Mouse (Mus musculus) left cerebral cortex, postnatal 14 days (tissue): ENCODE measurements around the gene Slc1a2. TPM values are rescaled to one million over a fixed set of nuclear protein-coding genes. Genes with fewer than 3 reads are reported as not detected.

ENCODE experiments used
- DNase-seq, 2 experiments: peaks; one replicate each; pipeline ENCODE4 v3.0.0; 2021 to 2022; ENCODE audit warnings: low spot score in 2 of 2, mixed read lengths in 1 of 2
- intact Hi-C: fragments of 180-260 bp; cut with DNase I; formaldehyde crosslinking; loops from one replicate; pipeline ENCODE4 v1.15.1; 2025
- total RNA-seq, 2 experiments: library from RNA; stranded (reverse); gene quantifications; 2 replicates each; pipeline ENCODE4 v1.2.3; 2021

Slc1a2 gene
- total RNA-seq, 2 experiments from 2014 or later: 2,125 to 2,199 TPM

GRCm38 (mm10) chr2:102697732-102698131, 39.3 kb downstream of the Slc1a2 start:
- intact Hi-C loops: no loop called here
- DNase-seq: no peak

GRCm38 (mm10) chr2:102699921-102700320, 41.5 kb downstream of the Slc1a2 start:
- no peak for DNase-seq
- intact Hi-C loops: no loop called here

DNA sequence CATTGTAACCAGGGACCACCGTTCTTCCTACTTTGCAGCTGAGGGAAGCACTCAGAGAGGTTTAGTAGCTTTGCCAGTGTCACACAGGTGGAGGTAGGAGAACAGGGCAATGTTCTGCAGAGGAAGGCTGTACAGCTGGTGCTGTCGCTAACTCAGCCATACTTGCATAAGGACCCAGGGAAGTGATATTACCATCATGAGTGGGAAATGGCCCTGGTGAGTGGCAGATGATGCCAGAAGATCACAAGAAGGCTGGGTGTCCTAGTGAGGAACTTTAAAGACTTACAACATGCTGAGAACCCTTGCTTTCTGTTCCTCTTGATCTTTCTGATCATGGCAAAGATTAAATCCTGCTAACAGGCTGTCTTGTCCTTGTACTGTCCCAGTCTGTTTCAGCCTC, 42.2 kb downstream of the Slc1a2 start:
- intact Hi-C loops: no loop called here
- DNase-seq: no peak

DNA sequence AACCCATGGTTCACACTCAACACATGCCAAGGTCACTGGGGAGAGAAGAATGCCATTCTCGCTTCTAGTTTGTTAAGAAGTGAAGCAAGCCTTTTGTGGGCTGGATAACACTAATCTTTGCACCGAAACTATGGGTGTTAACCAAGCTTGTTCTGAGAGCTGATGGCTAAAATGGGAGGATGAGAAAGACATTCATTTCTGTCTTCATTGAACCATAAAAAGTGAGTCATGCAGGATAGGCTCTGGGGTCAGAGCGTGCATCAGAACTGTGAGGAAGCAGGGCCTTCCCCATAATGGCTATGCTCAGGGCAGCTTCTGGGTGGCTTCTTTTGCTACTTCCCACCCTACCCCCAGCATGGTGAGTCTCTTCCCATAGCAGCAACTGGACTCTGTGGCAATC, 42.9 kb downstream of the Slc1a2 start:
- no peak for DNase-seq
- intact Hi-C loops: no loop called here

GRCm38 (mm10) chr2:102703556-102703955, 45.1 kb downstream of the Slc1a2 start:
- intact Hi-C loops: no loop called here
- DNase-seq: peak in 1 of 2 experiments; percentile 43

DNA sequence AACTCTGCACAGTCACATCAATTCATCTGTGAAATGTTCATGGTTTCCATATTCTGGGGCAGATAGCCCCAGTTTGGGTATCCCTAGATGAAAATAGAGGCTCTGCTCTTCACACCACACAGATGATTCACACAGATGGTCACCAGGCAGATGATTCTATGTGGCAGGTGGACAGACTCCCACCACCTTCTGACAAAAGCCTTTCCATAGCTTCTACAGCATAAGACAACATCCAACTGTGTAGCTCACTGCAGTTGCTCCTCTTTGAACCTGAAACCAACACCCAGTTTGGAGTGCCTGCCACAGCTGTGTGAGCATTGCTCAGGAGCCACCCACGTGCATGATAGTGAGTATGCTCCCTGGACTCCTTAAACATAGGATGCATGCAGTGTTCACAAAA, 46.3 kb downstream of the Slc1a2 start:
- DNase-seq: peak in 1 of 2 experiments; percentile 52
- intact Hi-C loops: no loop called here

- intact Hi-C loops: no loop called here
- no peak for DNase-seq
These were observed 53.1 kb downstream of the Slc1a2 start for GRCm38 (mm10) chr2:102711511-102711910.

DNA sequence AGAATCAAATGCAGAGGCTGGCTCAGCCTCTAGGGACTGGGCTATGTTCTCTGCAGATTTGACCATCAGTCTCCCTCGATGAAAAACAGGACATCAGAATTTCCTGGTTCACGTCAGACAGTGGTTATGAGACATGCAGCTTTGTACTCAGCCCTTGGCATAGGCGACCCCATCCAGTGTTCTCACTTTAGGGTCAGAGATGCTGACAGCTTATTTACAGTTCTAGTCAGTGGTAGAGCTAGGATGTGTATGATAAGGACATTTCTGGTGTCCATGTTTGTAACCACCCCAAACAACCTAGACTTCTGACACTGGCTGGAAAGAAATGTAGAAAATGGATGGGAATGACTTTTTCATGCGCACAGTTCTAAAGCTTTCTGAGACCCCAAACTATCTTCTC, 53.6 kb downstream of the Slc1a2 start:
- no peak for DNase-seq
- intact Hi-C loops: no loop called here

- DNase-seq: no peak
These were observed 54.5 kb downstream of the Slc1a2 start for GRCm38 (mm10) chr2:102712678-102713628.

GRCm38 (mm10) chr2:102714320-102714719, 55.9 kb downstream of the Slc1a2 start:
- DNase-seq: no peak
- intact Hi-C loops: no loop called here

More at GRCm38 (mm10) chr2:102712678-102713628, 54.5 kb downstream of the Slc1a2 start:
- intact Hi-C loops: no loop called here

GRCm38 (mm10) chr2:102715754-102716153, 57.3 kb downstream of the Slc1a2 start:
- intact Hi-C loops: no loop called here
- DNase-seq: no peak

GRCm38 (mm10) chr2:102721859-102722258, 63.4 kb downstream of the Slc1a2 start:
- no peak for DNase-seq
- intact Hi-C loops: no loop called here

- peak in 1 of 2 experiments; percentile 48 for DNase-seq
These were observed 66.6 kb downstream of the Slc1a2 start for GRCm38 (mm10) chr2:102725054-102725453.

GRCm38 (mm10) chr2:102730386-102730785, 71.9 kb downstream of the Slc1a2 start:
- DNase-seq: no peak
- intact Hi-C loops: no loop called here

More at GRCm38 (mm10) chr2:102725054-102725453, 66.6 kb downstream of the Slc1a2 start:
- intact Hi-C loops: no loop called here

DNA sequence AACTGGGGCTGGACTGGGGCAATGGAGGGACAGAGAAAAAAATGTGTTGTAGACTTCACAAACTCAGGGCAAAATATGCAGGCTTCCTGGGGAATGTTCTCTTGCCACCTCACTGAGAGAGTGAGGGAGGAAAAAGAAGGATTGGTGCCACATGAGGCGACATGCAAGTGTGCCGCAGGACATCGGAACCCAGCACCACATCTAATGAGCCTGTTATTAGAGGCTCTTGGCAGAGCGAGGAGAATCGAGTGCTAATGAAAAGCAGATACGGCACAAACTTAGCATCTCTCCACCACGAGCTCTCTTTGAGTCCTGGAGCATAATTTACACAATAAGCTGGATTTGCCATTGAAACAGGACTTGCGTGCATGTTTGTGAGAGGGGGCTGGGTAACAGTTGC, 72.3 kb downstream of the Slc1a2 start:
- no peak for DNase-seq
- intact Hi-C loops: no loop called here

DNA sequence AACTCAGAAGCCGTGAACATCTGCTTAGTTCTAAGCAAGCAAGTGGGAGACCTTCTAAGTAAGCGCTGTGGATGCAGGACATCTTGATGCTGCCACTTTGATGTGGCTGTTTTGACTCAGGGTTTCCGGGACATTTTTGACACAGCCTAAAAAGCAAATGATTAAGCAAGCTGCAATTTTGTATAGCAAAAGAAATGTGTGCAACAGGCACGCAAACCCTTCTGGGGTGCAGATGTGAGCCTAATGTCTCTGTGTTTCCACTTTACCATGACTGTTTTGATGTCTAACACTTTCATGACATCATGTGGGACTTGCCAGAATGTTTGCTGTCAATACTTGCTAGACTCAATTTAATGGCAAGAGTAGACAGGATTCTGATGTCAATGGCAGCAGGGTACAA, 74.7 kb downstream of the Slc1a2 start:
- intact Hi-C loops: no loop called here
- DNase-seq: no peak

- intact Hi-C loops: no loop called here
- no peak for DNase-seq
These were observed 75.6 kb downstream of the Slc1a2 start for GRCm38 (mm10) chr2:102734055-102734454.

DNA sequence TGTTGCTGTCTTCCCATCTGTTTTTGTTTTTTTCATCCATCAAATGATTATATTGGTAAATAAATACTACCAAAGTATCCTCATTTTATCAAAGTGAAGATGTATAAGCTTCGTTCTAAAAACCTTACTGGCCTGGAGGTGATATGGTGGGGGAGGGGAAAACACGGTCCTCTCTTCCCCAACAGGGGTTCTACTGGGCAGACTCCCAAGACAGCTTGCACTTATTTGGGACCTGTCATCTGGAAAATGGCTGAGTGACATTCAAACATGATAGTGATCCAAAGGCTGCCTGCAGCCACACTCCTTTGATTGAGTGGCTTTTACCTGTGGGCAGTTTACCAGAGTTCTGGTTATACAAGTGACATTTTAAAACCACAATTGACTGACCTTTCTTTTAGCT, 76.6 kb downstream of the Slc1a2 start:
- intact Hi-C loops: loop anchor here (5.0 kb wide), 1 partner anchor 43 kb away; no protein-coding TSS in a partner anchor
- DNase-seq: no peak

GRCm38 (mm10) chr2:102735811-102736210, 77.4 kb downstream of the Slc1a2 start:
- intact Hi-C loops: loop anchor here (5.0 kb wide), 1 partner anchor 44 kb away; no protein-coding TSS in a partner anchor
- no peak for DNase-seq

DNA sequence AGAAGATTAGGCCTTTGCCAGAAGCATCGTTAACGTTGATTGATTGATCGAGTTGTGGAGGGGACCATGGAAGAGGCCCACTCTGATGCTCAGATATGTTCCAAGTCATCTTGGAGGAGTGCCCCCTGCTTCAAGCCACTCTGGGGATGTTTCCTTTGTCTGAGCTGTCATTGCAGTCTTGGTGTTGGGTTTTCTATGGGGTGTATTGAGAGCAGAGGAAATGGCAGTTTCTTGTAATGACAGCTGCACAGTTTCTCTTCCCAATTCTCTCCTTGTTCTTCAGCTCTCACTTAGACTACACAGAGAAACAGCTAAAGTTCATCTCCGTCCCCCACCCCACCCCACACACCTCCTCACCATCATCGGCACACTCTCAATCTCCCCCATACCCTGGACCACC, 78.0 kb downstream of the Slc1a2 start:
- intact Hi-C loops: loop anchor here (5.0 kb wide), 1 partner anchor 44 kb away; no protein-coding TSS in a partner anchor
- no peak for DNase-seq

DNA sequence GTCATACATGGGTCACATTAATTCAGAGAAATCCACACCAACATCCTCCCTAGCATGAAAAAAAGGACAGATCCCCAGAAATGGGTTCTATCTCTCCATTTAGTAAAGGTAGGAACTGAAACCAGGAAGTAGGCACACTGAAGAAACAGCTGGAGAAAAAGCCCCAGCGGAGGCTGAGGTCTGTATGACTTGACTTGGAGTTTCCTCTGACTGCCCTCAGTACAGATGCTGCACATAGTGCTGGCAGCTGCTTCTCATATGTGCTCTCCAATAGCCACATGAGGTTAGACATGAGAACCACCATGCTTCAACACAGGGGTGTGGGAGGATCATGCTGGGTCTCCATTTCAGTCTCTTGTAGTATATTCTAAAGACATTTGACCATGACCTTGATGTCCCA, 80.4 kb downstream of the Slc1a2 start:
- no peak for DNase-seq
- intact Hi-C loops: loop anchor here (5.0 kb wide), 1 partner anchor 47 kb away; no protein-coding TSS in a partner anchor
